Mouse (Mus musculus): ENCODE measurements around the gene Hspb2. TPM values are rescaled to one million over a fixed set of nuclear protein-coding genes. Genes with fewer than 3 reads are reported as not detected.

The Hspb2 gene
- 1.1 and 5.2 TPM in 2 replicates for polyA plus RNA-seq (2015; fragmentation: Nextera tagmentation; extraction: Ambion mirVana)

DNA sequence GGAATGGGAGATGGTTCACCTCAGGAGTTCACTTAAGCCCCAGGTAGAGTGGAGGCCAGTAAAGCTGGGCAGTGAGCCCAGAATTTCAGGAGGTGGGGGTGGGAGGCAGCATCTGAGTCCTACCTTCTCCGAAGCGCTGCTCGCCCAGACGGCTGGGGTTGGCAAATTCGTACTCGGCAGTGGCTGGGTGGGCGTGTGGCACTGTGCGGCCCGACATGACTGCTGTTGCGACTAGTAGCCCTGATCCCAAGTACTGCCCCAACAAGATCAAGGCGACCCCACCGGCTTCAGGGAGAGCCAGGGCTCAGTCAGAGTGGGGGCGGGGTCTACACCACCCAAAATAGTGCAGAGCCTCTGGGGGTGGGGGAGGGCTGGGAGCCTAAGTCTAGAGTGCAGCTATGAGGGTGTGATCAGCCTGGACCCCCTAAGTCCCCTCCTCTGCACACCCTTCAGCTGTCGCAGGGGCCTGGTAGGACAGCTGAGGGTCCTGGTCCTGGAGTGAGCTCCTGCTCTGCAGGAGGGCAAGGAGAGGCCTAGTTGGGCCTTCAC is at the start of gene Hspb2:
Gene Hspb2, minus strand, starts transcription at position 301 of the 549 bp plus-strand sequence.
- 0 out of 2 replicates have a peak, but pooled peaks cover under 1% of the 10 kb centered on the region for H3K27me3 ChIP-seq (replicated peaks; ENCODE audit: control insufficient read depth, insufficient read depth, low read length)
- H3K4me2 ChIP-seq (ENCODE audit: low read length): peak within 1 kb of the TSS; percentile 11; the same call in 1 of the 2 replicates
- WGBS: 64% methylated on average over 14 of the region's 14 CpGs
- H3K27ac ChIP-seq (ENCODE audit: low read depth, low read length): no peak within 1 kb of the TSS
- H3K4me1 ChIP-seq (ENCODE audit: control insufficient read depth, insufficient read depth, low read depth, low read length): no peaks in the 10 kb centered on the region; the same call in 1 of the 2 replicates
- no peaks in the 10 kb centered on the region for H3K36me3 ChIP-seq (ENCODE audit: control insufficient read depth, insufficient read depth, low read length)
- no peak for ATAC-seq
- H3K4me3 ChIP-seq (ENCODE audit: low read length): no peak within 1 kb of the TSS
- H3K9ac ChIP-seq (ENCODE audit: low read depth, low read length): no peak within 1 kb of the TSS
- H3K9me3 ChIP-seq (ENCODE audit: control insufficient read depth, low read length): no peaks in the 10 kb centered on the region

DNA sequence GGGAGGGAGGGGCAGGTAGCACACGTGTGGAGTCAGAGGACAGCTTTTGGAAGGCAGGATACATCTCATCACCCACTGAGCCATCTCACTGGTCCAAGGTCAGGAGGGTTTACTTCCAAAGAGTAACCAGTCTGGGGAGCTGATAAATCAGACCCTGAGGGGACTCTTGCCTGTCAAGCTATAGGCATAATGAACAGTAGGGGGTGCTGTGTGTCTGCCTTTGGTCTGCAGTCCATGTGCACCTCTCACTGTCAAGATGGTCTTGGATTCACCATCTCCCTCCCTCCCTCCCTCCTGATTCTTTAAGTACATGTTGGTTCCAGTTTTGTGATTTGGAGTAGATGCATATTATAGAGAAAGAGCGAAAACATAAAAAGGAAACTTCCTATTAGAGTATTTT is 48.8 kb upstream of the Hspb2 start:
- Histone ChIP-seq H3K27me3 (replicated peaks; ENCODE audit: control insufficient read depth, insufficient read depth, low read length) (no peaks in the 10 kb centered on the region), H3K4me1 (ENCODE audit: control insufficient read depth, insufficient read depth, low read depth, low read length) (no peaks in the 10 kb centered on the region), H3K4me3 (ENCODE audit: low read length) (no peak overlapping the region), H3K27ac (ENCODE audit: low read depth, low read length) (no peak overlapping the region), H3K4me2 (ENCODE audit: low read length) (no peak overlapping the region), H3K9ac (ENCODE audit: low read depth, low read length) (no peak overlapping the region), H3K9me3 (ENCODE audit: control insufficient read depth, low read length) (no peaks in the 10 kb centered on the region), H3K36me3 (ENCODE audit: control insufficient read depth, insufficient read depth, low read length) (peaks cover 8% of the 10 kb centered on the region)
- no peak for ATAC-seq
- 70% methylated on average over 2 of the region's 2 CpGs for WGBS

- H3K9ac ChIP-seq (ENCODE audit: low read depth, low read length): no peak overlapping the region
- ATAC-seq: no peak
- H3K4me1 ChIP-seq (ENCODE audit: control insufficient read depth, insufficient read depth, low read depth, low read length): no peaks in the 10 kb centered on the region
- no peak overlapping the region for H3K4me3 ChIP-seq (ENCODE audit: low read length)
- no peaks in the 10 kb centered on the region for H3K9me3 ChIP-seq (ENCODE audit: control insufficient read depth, low read length)
- H3K27ac ChIP-seq (ENCODE audit: low read depth, low read length): no peak overlapping the region
- H3K4me2 ChIP-seq (ENCODE audit: low read length): no peak overlapping the region
- WGBS: 88% methylated on average over 5 of the region's 5 CpGs
- H3K27me3 ChIP-seq (replicated peaks; ENCODE audit: control insufficient read depth, insufficient read depth, low read length): no peaks in the 10 kb centered on the region
- H3K36me3 ChIP-seq (ENCODE audit: control insufficient read depth, insufficient read depth, low read length): peaks cover 5% of the 10 kb centered on the region
These were observed 46.2 kb upstream of the Hspb2 start for GRCm38 (mm10) chr9:50798368-50798767.

DNA sequence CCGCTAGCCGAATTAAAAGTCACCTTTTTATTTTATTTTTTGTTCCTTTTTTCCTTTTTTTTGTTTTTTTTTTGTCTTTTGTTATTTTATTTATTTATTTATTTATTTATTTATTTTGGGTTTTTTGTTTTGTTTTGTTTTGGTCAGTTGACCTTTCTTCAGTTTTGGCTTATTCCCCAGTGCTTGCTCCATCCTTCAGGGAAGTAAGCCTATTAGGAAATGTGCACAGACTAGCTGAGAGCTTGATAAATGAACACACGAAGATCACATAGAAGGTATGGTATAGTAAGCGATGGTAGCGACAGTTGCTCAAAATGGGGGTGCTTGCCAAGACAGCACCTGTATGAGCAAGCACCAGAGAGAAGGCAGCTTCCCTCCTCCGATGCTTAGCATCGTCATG is 45.5 kb upstream of the Hspb2 start:
- H3K36me3 ChIP-seq (ENCODE audit: control insufficient read depth, insufficient read depth, low read length): peaks cover 7% of the 10 kb centered on the region
- no peak overlapping the region for H3K9ac ChIP-seq (ENCODE audit: low read depth, low read length)
- no peaks in the 10 kb centered on the region for H3K9me3 ChIP-seq (ENCODE audit: control insufficient read depth, low read length)
- H3K4me3 ChIP-seq (ENCODE audit: low read length): no peak overlapping the region
- H3K27ac ChIP-seq (ENCODE audit: low read depth, low read length): no peak overlapping the region
- no peak overlapping the region for H3K4me2 ChIP-seq (ENCODE audit: low read length)
- no peaks in the 10 kb centered on the region for H3K27me3 ChIP-seq (replicated peaks; ENCODE audit: control insufficient read depth, insufficient read depth, low read length)
- ATAC-seq: no peak
- WGBS: 93% methylated on average over 7 of the region's 7 CpGs
- no peaks in the 10 kb centered on the region for H3K4me1 ChIP-seq (ENCODE audit: control insufficient read depth, insufficient read depth, low read depth, low read length)

GRCm38 (mm10) chr9:50796776-50797175 is 44.6 kb upstream of the Hspb2 start:
- Histone ChIP-seq H3K4me1 (ENCODE audit: control insufficient read depth, insufficient read depth, low read depth, low read length) (no peaks in the 10 kb centered on the region), H3K27me3 (replicated peaks; ENCODE audit: control insufficient read depth, insufficient read depth, low read length) (no peaks in the 10 kb centered on the region), H3K9ac (ENCODE audit: low read depth, low read length) (no peak overlapping the region), H3K36me3 (ENCODE audit: control insufficient read depth, insufficient read depth, low read length) (peaks cover 10% of the 10 kb centered on the region), H3K4me2 (ENCODE audit: low read length) (no peak overlapping the region), H3K27ac (ENCODE audit: low read depth, low read length) (no peak overlapping the region), H3K9me3 (ENCODE audit: control insufficient read depth, low read length) (no peaks in the 10 kb centered on the region), H3K4me3 (ENCODE audit: low read length) (no peak overlapping the region)
- ATAC-seq: no peak
- 88% methylated on average over 8 of the region's 8 CpGs for WGBS

GRCm38 (mm10) chr9:50795266-50795665 is 43.1 kb upstream of the Hspb2 start:
- Histone ChIP-seq H3K4me2 (ENCODE audit: low read length) (no peak overlapping the region), H3K9ac (ENCODE audit: low read depth, low read length) (no peak overlapping the region), H3K4me1 (ENCODE audit: control insufficient read depth, insufficient read depth, low read depth, low read length) (no peaks in the 10 kb centered on the region), H3K27ac (ENCODE audit: low read depth, low read length) (no peak overlapping the region), H3K36me3 (ENCODE audit: control insufficient read depth, insufficient read depth, low read length) (peaks cover 12% of the 10 kb centered on the region), H3K4me3 (ENCODE audit: low read length) (no peak overlapping the region), H3K27me3 (replicated peaks; ENCODE audit: control insufficient read depth, insufficient read depth, low read length) (no peaks in the 10 kb centered on the region), H3K9me3 (ENCODE audit: control insufficient read depth, low read length) (no peaks in the 10 kb centered on the region)
- ATAC-seq: no peak
- WGBS: 87% methylated on average over 3 of the region's 3 CpGs

GRCm38 (mm10) chr9:50782155-50782554 is 30.0 kb upstream of the Hspb2 start:
- H3K4me2 ChIP-seq (ENCODE audit: low read length): no peak overlapping the region
- H3K4me1 ChIP-seq (ENCODE audit: control insufficient read depth, insufficient read depth, low read depth, low read length): no peaks in the 10 kb centered on the region; the same call in 1 of the 2 replicates
- WGBS: 74% methylated on average over 2 of the region's 2 CpGs
- H3K27ac ChIP-seq (ENCODE audit: low read depth, low read length): no peak overlapping the region
- H3K4me3 ChIP-seq (ENCODE audit: low read length): no peak overlapping the region
- H3K9ac ChIP-seq (ENCODE audit: low read depth, low read length): no peak overlapping the region
- ATAC-seq: no peak
- no peaks in the 10 kb centered on the region for H3K27me3 ChIP-seq (replicated peaks; ENCODE audit: control insufficient read depth, insufficient read depth, low read length)
- peaks cover 56% of the 10 kb centered on the region for H3K36me3 ChIP-seq (ENCODE audit: control insufficient read depth, insufficient read depth, low read length)
- H3K9me3 ChIP-seq (ENCODE audit: control insufficient read depth, low read length): no peaks in the 10 kb centered on the region

DNA sequence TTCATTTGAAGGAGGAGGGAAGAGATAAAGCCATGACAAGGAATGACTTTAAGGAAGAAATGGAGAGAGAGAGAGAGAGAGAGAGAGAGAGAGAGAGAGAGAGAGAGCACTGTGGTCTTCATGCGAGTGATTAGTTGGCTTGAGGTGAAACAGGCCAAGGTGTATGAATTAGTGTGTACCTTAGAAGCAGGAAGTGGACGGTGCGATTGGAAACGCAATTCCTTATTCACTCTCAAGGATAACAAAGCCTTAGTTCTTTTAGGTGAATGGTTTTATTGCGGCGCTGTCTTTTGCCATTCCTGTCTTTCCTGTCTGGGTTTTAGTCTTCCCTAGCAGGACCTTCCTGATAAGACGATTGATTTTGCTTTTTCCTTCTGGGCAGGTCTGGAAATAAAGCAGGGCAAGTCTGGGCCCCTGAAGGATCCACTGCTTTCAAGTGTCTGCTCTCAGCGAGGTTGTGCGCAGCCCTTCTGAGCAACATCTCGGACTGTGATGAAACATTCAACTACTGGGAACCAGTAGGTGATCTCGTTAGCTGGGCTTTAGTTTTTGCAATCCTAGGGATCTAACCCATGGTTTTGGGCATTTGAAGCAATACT is 24.1 kb upstream of the Hspb2 start:
- Histone ChIP-seq H3K27me3 (replicated peaks; ENCODE audit: control insufficient read depth, insufficient read depth, low read length) (no peaks in the 10 kb centered on the region), H3K9ac (ENCODE audit: low read depth, low read length) (peak overlapping the region; percentile 97), H3K9me3 (ENCODE audit: control insufficient read depth, low read length) (no peaks in the 10 kb centered on the region), H3K4me2 (ENCODE audit: low read length) (peak overlapping the region; percentile 86), H3K27ac (ENCODE audit: low read depth, low read length) (peak overlapping the region; percentile 95), H3K4me3 (ENCODE audit: low read length) (peak overlapping the region; percentile 95), H3K4me1 (ENCODE audit: control insufficient read depth, insufficient read depth, low read depth, low read length) (peaks cover 15% of the 10 kb centered on the region), H3K36me3 (ENCODE audit: control insufficient read depth, insufficient read depth, low read length) (peaks cover 11% of the 10 kb centered on the region)
- 61% methylated on average over 11 of the region's 11 CpGs for WGBS
- ATAC-seq: no peak

GRCm38 (mm10) chr9:50775662-50776126 is 23.5 kb upstream of the Hspb2 start:
- Histone ChIP-seq H3K4me3 (ENCODE audit: low read length) (peak overlapping the region; percentile 95), H3K27ac (ENCODE audit: low read depth, low read length) (peak overlapping the region; percentile 95), H3K9ac (ENCODE audit: low read depth, low read length) (peak overlapping the region; percentile 97), H3K4me2 (ENCODE audit: low read length) (peak overlapping the region; percentile 86), H3K9me3 (ENCODE audit: control insufficient read depth, low read length) (no peaks in the 10 kb centered on the region), H3K4me1 (ENCODE audit: control insufficient read depth, insufficient read depth, low read depth, low read length) (peaks cover 15% of the 10 kb centered on the region), H3K36me3 (ENCODE audit: control insufficient read depth, insufficient read depth, low read length) (peaks cover 8% of the 10 kb centered on the region; the same call in 1 of the 2 replicates), H3K27me3 (replicated peaks; ENCODE audit: control insufficient read depth, insufficient read depth, low read length) (no peaks in the 10 kb centered on the region)
- WGBS: under 1% methylated on average over 30 of the region's 30 CpGs
- peak; percentile 73 for ATAC-seq
